Mouse (Mus musculus) embryonic facial prominence, embryonic 10.5 days (tissue): Measurements from ENCODE around the gene Tet2. TPM values are rescaled to one million over a fixed set of nuclear protein-coding genes. Genes with fewer than 3 reads are reported as not detected.

Experiments used
- DNase-seq: peaks from one replicate; pipeline ENCODE4 v3.0.0-alpha.2; 2017; ENCODE audit warnings: low spot score
- H3K27ac ChIP-seq: fragments of 300-500 bp; sonication (generic); replicated peaks from 2 replicates; pipeline ENCODE4 v1.5.1; 2016; ENCODE audit warnings: mild to moderate bottlenecking
- H3K27me3 ChIP-seq: fragments of 300-500 bp; sonication (generic); replicated peaks from 2 replicates; pipeline ENCODE4 v1.6.1; 2016; ENCODE audit warnings: low read depth, mild to moderate bottlenecking; ENCODE audit not compliant: poor library complexity, severe bottlenecking
- H3K36me3 ChIP-seq: fragments of 300-500 bp; sonication (generic); replicated peaks from 2 replicates; pipeline ENCODE4 v1.6.1; 2016; ENCODE audit warnings: mild to moderate bottlenecking, moderate library complexity
- H3K4me1 ChIP-seq: fragments of 300-500 bp; sonication (generic); 2 replicates; pipeline ENCODE4 v1.6.1; 2016
- H3K4me3 ChIP-seq: fragments of 300-500 bp; sonication (generic); 2 replicates; pipeline ENCODE4 v1.5.1; 2016; ENCODE audit warnings: mild to moderate bottlenecking, moderate library complexity
- H3K9me3 ChIP-seq: fragments of 300-500 bp; sonication (generic); 2 replicates; pipeline ENCODE4 v1.6.1; 2016; ENCODE audit warnings: mild to moderate bottlenecking
- WGBS: fragments of 180-500 bp; shearing (Covaris S2); methylation state at CpG from one replicate; pipeline ENCODE4 v1.1.7; 2016; 5-methylcytosine and 5-hydroxymethylcytosine counted together
- polyA plus RNA-seq: library from polyadenylated mRNA; unstranded; fragments of >200 nt; fragmentation: Nextera tagmentation; extraction: Ambion mirVana; gene quantifications from 2 replicates; pipeline ENCODE4 v1.2.1, GENCODE M21; 2016

Tet2 gene
- polyA plus RNA-seq, 1 experiment from 2014 or later = 19.0 TPM

DNA sequence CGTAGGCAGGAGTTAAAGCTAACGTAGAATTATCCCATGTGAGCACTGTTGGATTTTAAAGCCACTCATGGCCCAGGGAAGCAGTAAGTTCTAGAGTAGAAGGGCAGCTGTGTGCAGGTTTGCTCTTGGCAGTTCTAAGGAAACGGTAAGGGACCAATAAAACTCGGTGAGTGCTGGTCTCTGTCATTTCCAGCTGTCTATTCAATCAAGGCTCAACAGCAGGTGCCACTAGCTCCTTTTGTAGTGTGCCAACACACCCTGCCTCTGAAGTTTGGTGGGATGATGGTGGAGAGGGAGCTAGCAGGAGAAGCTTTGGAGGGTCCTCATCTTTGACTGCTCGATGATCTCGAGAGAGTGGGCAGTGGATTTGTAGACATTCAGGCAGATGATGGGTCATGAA, 82.5 kb downstream of the Tet2 start:
- Histone ChIP-seq H3K36me3 (peaks cover 43% of the 10 kb centered on the region), H3K4me1 (no peaks in the 10 kb centered on the region), H3K4me3 (no peak overlapping the region), H3K27me3 (no peaks in the 10 kb centered on the region), H3K27ac (no peak overlapping the region), H3K9me3 (no peaks in the 10 kb centered on the region)
- DNase-seq = no peak
- 89% methylated on average over 6 of the region's 6 CpGs for WGBS

DNA sequence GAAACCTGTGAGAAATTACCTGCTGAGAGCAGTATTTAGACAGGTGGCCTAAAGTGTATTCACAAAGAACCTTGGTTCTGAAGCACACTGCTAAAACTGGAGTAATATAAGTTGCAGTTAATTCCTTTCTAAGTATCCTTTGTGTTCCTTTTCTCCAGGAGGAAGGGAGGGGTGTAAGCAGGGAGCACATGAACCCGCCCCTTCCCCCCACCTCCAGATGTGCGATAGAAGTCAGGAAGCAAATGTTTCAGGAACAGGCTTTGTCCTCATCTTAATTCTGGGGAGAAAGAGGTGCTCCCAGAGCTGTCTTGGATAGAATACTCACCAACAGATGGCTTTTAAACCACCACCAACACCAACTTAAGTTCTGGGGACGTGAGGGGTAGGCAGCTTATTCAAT, 82.9 kb downstream of the Tet2 start:
- no peak for DNase-seq
- Histone ChIP-seq H3K4me3 (no peak overlapping the region), H3K36me3 (peaks cover 39% of the 10 kb centered on the region), H3K27ac (no peak overlapping the region), H3K4me1 (no peaks in the 10 kb centered on the region), H3K9me3 (no peaks in the 10 kb centered on the region), H3K27me3 (no peaks in the 10 kb centered on the region)
- 75% methylated on average over 3 of the region's 3 CpGs for WGBS

DNA sequence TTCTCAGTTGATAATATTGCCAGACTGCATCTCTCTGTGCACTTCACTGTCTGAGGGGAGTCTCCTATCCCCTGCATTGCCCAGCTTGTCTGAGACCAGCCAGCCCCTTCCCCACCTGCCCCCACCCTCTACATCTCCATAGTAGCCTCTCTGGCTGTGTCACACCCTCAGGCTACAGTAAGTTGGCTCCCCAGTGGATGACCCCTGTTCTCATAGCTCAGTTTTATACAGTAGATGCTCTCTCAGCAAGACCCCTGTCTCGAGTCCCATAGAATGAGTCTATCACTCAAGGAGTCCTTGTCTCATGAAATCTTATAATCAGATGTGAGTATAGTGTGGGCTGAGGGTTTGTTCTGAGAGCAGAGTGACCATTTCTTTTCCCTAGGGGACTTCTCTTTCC, 85.8 kb downstream of the Tet2 start:
- DNase-seq = no peak
- no peak overlapping the region for H3K4me3 ChIP-seq

DNA sequence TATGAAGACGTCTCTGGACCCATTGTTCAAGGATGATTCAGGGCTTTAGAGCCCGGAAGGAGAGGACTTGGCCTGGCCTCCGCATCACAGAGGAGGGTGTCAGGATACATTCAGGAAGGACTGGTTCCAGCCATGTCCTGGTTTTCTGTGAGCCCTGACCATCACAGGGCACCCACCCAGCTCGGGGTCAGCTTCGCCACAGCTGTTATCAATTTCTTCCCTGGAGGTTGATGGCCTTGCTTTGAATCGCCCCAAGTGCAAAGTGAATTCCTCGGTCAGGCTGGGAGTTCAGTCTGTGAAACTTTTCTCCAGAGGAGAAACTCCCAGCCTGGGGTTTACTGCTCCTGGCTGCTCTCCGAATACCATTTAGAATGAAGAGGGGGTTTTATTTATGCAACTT, 91.0 kb downstream of the Tet2 start:
- Histone ChIP-seq H3K27me3 (no peaks in the 10 kb centered on the region), H3K4me3 (no peak overlapping the region), H3K4me1 (peaks cover 9% of the 10 kb centered on the region; the same call in 1 of the 2 replicates), H3K36me3 (no peaks in the 10 kb centered on the region), H3K9me3 (no peaks in the 10 kb centered on the region), H3K27ac (no peak overlapping the region)
- DNase-seq = peak; percentile 52
- WGBS = 53% methylated on average over 8 of the region's 8 CpGs

More for the DNA sequence above, 85.8 kb downstream of the Tet2 start:
- H3K9me3 ChIP-seq = no peaks in the 10 kb centered on the region
- H3K27ac ChIP-seq = no peak overlapping the region
- 80% methylated on average over 1 of the region's 1 CpGs for WGBS
- H3K27me3 ChIP-seq = no peaks in the 10 kb centered on the region
- 0 out of 2 replicates have a peak, but pooled peaks cover 4% of the 10 kb centered on the region for H3K4me1 ChIP-seq
- peaks cover 20% of the 10 kb centered on the region for H3K36me3 ChIP-seq

DNA sequence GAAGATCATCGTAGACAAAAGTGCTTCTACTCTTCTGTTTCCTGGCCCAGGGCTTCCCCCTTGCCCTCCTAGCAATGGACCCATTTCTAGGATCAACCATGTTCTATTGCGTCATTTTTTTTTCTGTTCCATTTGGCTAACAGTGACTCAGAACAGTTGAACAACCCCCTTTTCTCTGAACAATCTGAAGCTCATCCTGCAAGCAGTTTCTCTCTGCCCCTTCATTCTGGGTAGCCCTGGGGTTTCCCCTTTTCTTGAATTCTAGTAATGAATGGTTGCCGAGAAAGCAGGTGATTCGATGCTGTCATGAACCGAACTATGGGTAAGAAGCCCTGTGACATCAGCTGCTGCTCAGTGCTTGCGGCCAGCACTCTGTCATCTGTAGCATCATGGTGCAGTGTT, 108.0 kb downstream of the Tet2 start:
- H3K4me1 ChIP-seq = no peaks in the 10 kb centered on the region
- no peak overlapping the region for H3K27ac ChIP-seq
- H3K9me3 ChIP-seq = no peaks in the 10 kb centered on the region
- WGBS = 90% methylated on average over 6 of the region's 6 CpGs
- no peaks in the 10 kb centered on the region for H3K36me3 ChIP-seq
- H3K4me3 ChIP-seq = no peak overlapping the region
- no peak for DNase-seq
- no peaks in the 10 kb centered on the region for H3K27me3 ChIP-seq

DNA sequence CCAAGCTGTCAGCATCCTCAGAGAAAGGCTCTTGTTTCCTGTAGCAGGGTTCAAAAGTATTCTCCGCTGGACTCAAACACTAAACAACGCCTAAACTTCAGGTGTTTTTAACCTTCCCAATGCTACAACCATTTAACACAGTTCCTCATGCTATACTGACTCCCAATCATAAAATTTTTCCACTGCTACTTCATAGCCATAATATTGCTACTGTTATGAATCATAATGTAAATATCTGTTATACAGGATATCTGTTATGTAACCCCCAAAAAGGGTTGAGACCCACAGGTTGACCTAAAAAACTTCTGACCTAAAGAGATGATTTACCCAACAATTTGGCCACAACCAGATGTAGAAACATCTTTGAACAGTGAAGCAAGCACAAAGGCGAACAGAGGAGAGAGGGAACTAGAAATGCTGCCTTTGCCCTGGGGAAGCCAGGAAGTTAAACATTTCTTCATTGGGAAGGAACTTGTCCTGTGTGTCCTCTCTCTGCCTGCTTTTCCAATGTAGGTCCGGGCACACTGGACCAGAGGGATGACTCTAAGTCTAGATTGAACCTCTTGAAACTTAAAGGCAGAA, 108.6 kb downstream of the Tet2 start:
- no peak overlapping the region for H3K4me3 ChIP-seq
- 89% methylated on average over 4 of the region's 4 CpGs for WGBS
- no peak overlapping the region for H3K27ac ChIP-seq
- no peaks in the 10 kb centered on the region for H3K9me3 ChIP-seq
- DNase-seq = no peak
- H3K27me3 ChIP-seq = no peaks in the 10 kb centered on the region
- H3K4me1 ChIP-seq = no peaks in the 10 kb centered on the region
- H3K36me3 ChIP-seq = no peaks in the 10 kb centered on the region

DNA sequence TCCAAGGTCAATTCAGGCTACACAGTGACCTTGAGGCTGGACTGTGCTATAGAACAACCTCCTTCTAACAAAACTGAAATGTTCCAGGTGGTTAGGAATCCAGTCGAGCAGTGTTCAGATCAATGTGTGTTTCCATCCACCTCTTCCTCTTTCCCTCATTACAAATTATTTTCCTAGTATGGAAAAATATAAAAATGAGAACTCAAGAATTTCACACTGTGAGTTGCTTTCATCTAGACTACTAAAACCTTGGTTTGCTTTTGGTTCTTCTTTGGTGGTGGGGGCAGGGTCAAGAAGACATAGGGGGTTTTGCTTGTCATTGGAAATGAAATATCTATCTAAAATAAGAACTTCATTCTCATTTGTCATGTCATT, 109.2 kb downstream of the Tet2 start:
- H3K36me3 ChIP-seq = no peaks in the 10 kb centered on the region
- H3K27ac ChIP-seq = no peak overlapping the region
- no peaks in the 10 kb centered on the region for H3K9me3 ChIP-seq
- H3K4me1 ChIP-seq = no peaks in the 10 kb centered on the region
- no peak for DNase-seq
- no peaks in the 10 kb centered on the region for H3K27me3 ChIP-seq
- no peak overlapping the region for H3K4me3 ChIP-seq
- WGBS = 76% methylated on average over 1 of the region's 1 CpGs

DNA sequence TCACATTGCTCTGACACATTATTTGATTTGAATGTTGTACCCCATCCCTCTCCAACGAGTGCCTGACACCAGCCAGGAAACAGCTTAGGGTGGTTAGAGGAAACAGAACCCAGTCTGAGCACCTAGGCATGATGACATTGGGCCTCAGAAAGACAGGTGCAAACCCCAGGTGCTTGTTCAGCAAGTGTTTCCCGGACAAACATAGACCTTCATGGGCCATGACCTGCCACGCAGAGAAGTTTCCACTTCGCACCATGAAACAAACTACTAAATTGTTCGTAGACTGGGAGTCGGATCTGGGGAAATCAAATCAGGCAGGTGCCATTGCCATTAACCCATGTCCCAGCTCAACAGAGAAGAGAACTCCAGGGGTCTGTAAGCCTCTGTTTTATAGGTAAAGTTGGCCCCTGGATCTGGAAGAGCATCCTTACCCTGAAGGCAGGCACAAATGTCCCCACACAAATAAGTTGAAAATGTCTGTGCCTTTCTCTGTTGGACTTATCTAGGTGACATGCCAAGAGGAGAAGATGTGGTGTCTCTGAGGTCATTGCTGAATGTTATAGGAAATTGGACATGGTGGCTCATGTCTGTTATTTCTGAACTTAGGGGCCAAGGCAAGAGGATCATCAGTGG, 109.7 kb downstream of the Tet2 start:
- Histone ChIP-seq H3K27me3 (no peaks in the 10 kb centered on the region), H3K4me3 (no peak overlapping the region), H3K36me3 (no peaks in the 10 kb centered on the region), H3K9me3 (no peaks in the 10 kb centered on the region), H3K4me1 (no peaks in the 10 kb centered on the region), H3K27ac (no peak overlapping the region)
- 89% methylated on average over 6 of the region's 6 CpGs for WGBS
- no peak for DNase-seq

DNA sequence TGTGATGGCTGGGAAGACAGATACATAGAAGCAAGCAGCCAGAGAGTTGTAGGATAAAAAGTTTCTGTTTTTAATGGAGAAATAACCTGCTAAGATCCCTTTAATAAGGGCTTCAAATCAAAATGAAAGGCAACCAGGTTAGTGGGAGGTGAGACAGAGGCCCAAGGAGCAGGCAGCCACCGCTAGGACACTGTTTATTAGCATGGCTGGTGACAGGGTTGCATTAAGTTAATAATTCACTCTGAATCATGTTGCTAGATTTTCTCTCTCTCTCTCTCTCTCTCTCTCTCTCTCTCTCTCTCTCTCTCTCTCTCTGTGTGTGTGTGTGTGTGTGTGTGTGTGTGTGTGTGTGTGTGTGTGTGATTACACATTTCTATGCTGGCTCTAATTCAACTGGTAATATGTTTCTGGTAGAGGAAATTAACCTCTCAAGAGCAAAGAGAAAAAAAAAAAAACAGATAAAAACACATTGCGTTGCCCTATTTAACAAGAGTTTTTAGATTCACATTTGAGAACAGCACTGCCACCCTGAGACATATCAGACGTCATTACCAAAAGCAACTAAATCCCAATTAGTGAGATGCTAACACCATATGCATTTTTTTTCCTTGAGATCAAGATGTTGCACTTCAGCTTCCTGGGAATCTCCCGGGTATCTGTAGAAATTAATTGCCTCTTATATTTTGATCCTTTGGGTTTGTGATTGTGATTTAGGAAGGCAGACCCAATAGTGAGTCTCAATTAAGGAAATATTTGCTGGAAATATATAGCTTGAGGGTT, 115.4 kb downstream of the Tet2 start:
- no peak for DNase-seq
- H3K4me1 ChIP-seq = no peaks in the 10 kb centered on the region
- H3K27ac ChIP-seq = no peak overlapping the region
- no peak overlapping the region for H3K4me3 ChIP-seq
- WGBS = 85% methylated on average over 4 of the region's 4 CpGs
- no peaks in the 10 kb centered on the region for H3K36me3 ChIP-seq
- no peaks in the 10 kb centered on the region for H3K27me3 ChIP-seq
- H3K9me3 ChIP-seq = no peaks in the 10 kb centered on the region

DNA sequence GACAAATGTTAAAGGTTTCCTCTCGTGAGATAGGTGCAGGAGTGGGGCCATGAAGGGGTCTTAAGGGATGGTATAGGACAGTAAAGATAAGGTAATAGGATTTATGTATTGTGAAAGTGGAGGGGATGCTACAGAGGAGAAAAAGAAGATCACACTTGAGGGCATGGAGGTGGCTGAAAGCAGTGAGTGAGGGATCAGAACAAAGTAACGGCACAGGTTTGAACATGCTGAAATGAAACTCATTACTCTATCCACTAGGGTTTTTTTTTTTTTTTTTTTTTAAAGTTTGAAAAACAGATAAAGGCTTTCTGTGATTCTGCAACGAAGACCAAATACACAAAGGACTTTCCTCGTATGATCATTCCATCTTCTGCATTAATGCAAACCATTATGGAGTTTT, 116.9 kb downstream of the Tet2 start:
- no peak for DNase-seq
- no peak overlapping the region for H3K27ac ChIP-seq
- no peaks in the 10 kb centered on the region for H3K4me1 ChIP-seq
- no peaks in the 10 kb centered on the region for H3K36me3 ChIP-seq
- no peak overlapping the region for H3K4me3 ChIP-seq
- WGBS = 79% methylated on average over 4 of the region's 4 CpGs
- no peaks in the 10 kb centered on the region for H3K27me3 ChIP-seq
- H3K9me3 ChIP-seq = no peaks in the 10 kb centered on the region

DNA sequence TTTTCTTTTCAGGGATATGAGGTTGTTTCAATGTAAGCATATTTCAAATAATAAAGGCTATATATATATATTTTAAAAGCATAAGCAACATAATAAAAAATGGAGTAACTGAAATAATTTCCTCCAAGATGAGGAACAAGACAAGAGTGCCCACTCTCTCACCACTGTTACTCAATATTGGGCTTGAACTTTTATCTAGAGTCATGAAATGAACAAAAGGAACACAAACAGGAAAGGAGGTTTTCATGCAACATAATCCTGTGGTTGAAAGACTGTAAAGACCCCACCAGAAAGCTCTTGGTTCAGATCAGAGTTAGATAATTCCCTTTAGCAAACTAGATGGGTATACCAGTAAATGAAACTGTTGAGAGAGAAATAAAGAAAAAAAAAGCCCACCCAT, 121.9 kb downstream of the Tet2 start:
- Histone ChIP-seq H3K9me3 (no peaks in the 10 kb centered on the region), H3K27me3 (no peaks in the 10 kb centered on the region), H3K27ac (no peak overlapping the region), H3K36me3 (no peaks in the 10 kb centered on the region), H3K4me1 (no peaks in the 10 kb centered on the region), H3K4me3 (no peak overlapping the region)
- no peak for DNase-seq

DNA sequence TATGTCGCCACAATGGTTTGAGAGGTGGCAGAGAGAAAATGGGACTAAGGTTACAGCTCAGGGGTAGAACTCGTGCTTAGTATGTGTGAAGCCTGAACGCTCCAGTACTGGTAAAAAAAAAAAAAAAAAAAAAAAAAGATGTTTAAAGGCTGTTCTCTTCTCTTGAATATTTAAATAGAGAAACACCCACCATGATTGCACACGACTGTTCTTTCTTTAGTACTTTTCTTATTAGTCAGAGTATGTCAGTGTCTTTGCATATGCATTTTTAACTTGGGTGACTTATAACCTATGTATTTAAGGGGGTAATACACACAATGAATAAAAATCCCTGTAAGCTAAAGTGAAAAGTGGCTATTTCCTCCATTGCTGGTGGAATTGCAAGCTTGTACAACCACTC, 130.2 kb downstream of the Tet2 start:
- Histone ChIP-seq H3K27ac (no peak overlapping the region), H3K27me3 (no peaks in the 10 kb centered on the region), H3K36me3 (no peaks in the 10 kb centered on the region), H3K9me3 (no peaks in the 10 kb centered on the region), H3K4me3 (no peak overlapping the region), H3K4me1 (no peaks in the 10 kb centered on the region)
- WGBS = 87% methylated on average over 4 of the region's 4 CpGs
- no peak for DNase-seq
